Mouse (Mus musculus) forebrain, embryonic 13.5 days (tissue): ENCODE data around the gene Dnajc16. TPM values are rescaled to one million over a fixed set of nuclear protein-coding genes. Genes with fewer than 3 reads are reported as not detected.
"Not testable (repeated sequence)": the region's sequence is repeated elsewhere in the genome, so short reads cannot be mapped to it uniquely, and the experiment has no call there.

Source experiments
- ATAC-seq: fragments of 200-750 bp; cut with Nextera tagmentation; 2 replicates; pipeline ENCODE4 v1.8.0; 2017
- H3K27ac ChIP-seq: fragments of 300-500 bp; sonication (generic); 2 replicates; pipeline ENCODE4 v1.5.1; 2015; ENCODE audit warnings: inconsistent platforms, mild to moderate bottlenecking, moderate library complexity
- H3K27me3 ChIP-seq: fragments of 300-500 bp; sonication (generic); 2 replicates; pipeline ENCODE4 v1.6.1; 2015; ENCODE audit warnings: mild to moderate bottlenecking, inconsistent platforms
- H3K36me3 ChIP-seq: fragments of 300-500 bp; sonication (generic); 2 replicates; pipeline ENCODE4 v1.6.1; 2015; ENCODE audit warnings: mild to moderate bottlenecking, inconsistent platforms; ENCODE audit not compliant: poor library complexity, severe bottlenecking
- H3K4me1 ChIP-seq: fragments of 300-500 bp; sonication (generic); 2 replicates; pipeline ENCODE4 v1.6.1; 2015; ENCODE audit warnings: inconsistent platforms
- H3K4me2 ChIP-seq: fragments of 300-500 bp; sonication (generic); 2 replicates; pipeline ENCODE4 v1.6.1; 2015; ENCODE audit warnings: inconsistent platforms, mild to moderate bottlenecking, moderate library complexity
- H3K4me3 ChIP-seq: fragments of 300-500 bp; sonication (generic); 2 replicates; pipeline ENCODE4 v1.5.1; 2015; ENCODE audit warnings: mild to moderate bottlenecking, inconsistent platforms
- H3K9ac ChIP-seq: fragments of 300-500 bp; sonication (generic); 2 replicates; pipeline ENCODE4 v1.6.1; 2015; ENCODE audit warnings: mild to moderate bottlenecking, inconsistent platforms
- H3K9me3 ChIP-seq: fragments of 300-500 bp; sonication (generic); replicated peaks from 2 replicates; pipeline ENCODE4 v1.6.1; 2016; ENCODE audit warnings: inconsistent platforms
- WGBS: fragments of 180-500 bp; shearing (Covaris S2); methylation state at CpG from one replicate; pipeline ENCODE4 v1.1.7; 2015; 5-methylcytosine and 5-hydroxymethylcytosine counted together
- polyA plus RNA-seq: library from polyadenylated mRNA; unstranded; fragments of >200 nt; fragmentation: Nextera tagmentation; extraction: Ambion mirVana; gene quantifications from 2 replicates; pipeline ENCODE4 v1.2.1, GENCODE M21; 2015

The Dnajc16 gene
- polyA plus RNA-seq, 1 experiment from 2014 or later: 4.7 TPM

DNA sequence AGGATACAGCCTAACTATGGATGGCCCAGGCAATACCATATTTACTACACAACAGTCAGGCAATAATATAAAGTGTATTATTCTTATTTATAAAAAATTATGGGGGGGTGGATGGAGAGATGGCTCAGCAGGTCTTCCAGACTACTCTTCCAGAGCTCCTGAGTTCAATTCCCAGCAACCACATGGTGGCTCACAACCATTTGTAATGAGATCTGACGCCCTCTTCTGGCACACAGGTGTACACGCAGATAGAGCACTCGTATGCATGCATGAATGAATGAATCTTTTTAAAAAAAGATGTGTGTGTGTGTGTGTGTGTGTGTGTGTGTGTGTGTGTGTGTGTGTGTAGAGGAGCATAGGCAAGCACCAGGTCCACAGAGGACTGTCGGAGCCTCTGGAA is 17.7 kb downstream of the Dnajc16 start:
- not testable (repeated sequence) for H3K4me1 ChIP-seq, ATAC-seq

DNA sequence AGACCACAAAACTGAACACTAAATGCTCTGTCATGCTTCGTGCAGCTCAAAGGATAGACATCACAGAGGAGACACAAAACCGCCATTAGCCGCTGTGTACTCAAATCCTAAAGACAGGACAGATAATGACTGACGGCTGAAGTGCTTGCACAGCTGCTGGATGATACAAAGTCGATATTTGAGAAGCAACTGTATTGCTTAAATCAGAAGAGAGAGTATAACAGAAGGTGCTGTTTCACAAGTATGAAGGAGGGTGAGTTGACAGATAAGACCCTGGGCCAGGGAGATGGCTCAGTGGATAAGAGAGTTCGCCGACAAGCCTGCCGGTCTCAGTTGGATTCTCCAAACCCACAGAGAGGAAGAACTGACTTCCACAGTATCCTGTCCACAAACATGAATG is 18.9 kb downstream of the Dnajc16 start:
- WGBS: 94% methylated on average over 8 of the region's 8 CpGs
- H3K9me3 ChIP-seq: no peaks in the 10 kb centered on the region
- no peak overlapping the region for H3K9ac ChIP-seq
- peaks cover 98% of the 10 kb centered on the region for H3K36me3 ChIP-seq
- no peaks in the 10 kb centered on the region for H3K27me3 ChIP-seq
- no peak overlapping the region for H3K4me2 ChIP-seq
- no peak overlapping the region for H3K27ac ChIP-seq
- ATAC-seq: no peak
- peaks cover 12% of the 10 kb centered on the region for H3K4me1 ChIP-seq
- H3K4me3 ChIP-seq: no peak overlapping the region

More for the DNA sequence above, 17.7 kb downstream of the Dnajc16 start:
- WGBS: 91% methylated on average over 4 of the region's 4 CpGs
- not testable (repeated sequence) for H3K4me2 ChIP-seq, H3K27me3 ChIP-seq, H3K27ac ChIP-seq, H3K4me3 ChIP-seq, H3K9ac ChIP-seq, H3K9me3 ChIP-seq
- H3K36me3 ChIP-seq: peaks cover 93% of the 10 kb centered on the region

GRCm38 (mm10) chr4:141769501-141770160 is 21.1 kb downstream of the Dnajc16 start:
- Histone ChIP-seq H3K9me3 (no peaks in the 10 kb centered on the region), H3K27ac (no peak overlapping the region), H3K9ac (no peak overlapping the region), H3K36me3 (peaks cover 95% of the 10 kb centered on the region), H3K4me3 (no peak overlapping the region), H3K27me3 (no peaks in the 10 kb centered on the region), H3K4me2 (no peak overlapping the region), H3K4me1 (peaks cover 22% of the 10 kb centered on the region)
- WGBS: 91% methylated on average over 8 of the region's 8 CpGs
- ATAC-seq: no peak

DNA sequence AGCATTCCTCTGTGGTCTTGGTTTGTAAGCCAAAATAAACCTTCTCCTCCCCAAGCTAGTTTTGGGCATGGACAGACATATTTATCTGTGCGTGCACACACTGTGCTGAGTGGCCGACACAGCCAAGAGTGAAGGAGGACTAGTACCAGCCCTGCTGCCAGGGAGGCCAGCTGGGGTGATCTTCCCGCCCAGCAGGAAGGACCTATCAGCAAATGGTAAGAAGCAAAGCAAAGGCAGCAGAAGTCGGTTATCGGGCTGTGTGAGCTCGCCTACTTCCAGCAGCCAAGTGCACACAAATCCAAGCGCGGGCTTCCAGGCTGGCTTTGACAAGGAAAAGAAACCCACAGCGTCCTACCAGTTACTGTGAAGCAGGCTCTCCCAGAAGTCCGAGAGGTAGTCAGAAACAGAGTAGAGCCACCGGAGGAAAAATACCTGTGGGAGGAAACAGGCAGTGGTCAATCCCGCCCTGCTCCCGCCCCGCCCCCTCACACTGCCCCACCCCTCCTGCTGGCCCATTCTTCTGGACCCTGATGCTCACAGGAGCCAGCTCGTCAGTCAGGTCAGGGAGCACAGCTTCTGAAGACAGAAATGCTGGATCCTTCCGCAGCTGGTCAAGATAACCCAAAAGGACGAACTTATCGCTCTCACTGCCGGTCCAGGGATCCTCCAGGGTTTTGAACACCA is 23.2 kb downstream of the Dnajc16 start:
- ATAC-seq: peak; percentile 33; the same call in 1 of the 2 replicates
- Histone ChIP-seq H3K9me3 (no peaks in the 10 kb centered on the region), H3K4me1 (peaks cover 22% of the 10 kb centered on the region), H3K9ac (no peak overlapping the region), H3K27me3 (no peaks in the 10 kb centered on the region), H3K4me2 (no peak overlapping the region), H3K27ac (peak overlapping the region; percentile 81), H3K4me3 (no peak overlapping the region), H3K36me3 (peaks cover 95% of the 10 kb centered on the region)
- WGBS: 75% methylated on average over 19 of the region's 19 CpGs

DNA sequence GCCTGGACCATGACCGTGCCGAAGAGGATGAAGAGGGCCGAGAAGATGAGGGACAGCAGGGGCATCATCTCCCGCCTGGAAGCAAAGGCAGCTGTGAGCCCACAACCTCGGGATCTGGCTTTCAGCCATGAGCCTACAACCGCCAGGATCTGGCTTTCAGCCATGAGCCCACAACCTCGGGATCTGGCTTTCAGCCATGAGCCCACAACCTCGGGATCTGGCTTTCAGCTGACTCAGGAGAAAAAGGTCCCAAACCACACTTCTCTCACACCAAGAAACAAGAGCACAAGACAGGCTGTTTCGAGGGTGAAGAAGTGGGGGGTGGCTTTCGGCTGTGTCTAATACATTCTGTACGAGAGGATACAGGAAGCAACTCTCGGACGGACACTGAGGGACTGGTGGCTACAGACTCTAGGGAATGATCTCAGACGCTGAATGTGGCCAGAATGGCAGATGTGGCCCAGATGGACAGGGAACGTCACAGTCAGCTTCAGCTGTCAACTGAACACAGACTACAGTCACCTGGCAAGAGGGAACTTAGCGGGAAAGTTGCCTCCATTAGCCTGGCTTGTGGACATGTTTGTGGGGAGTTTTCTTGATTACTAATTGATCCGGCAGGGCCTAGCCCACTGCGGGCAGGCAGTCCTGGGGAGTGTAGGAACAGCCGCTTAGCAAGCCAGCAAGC is 23.9 kb downstream of the Dnajc16 start:
- Histone ChIP-seq H3K9ac (no peak overlapping the region; the same call in 1 of the 2 replicates), H3K36me3 (peaks cover 95% of the 10 kb centered on the region), H3K4me3 (no peak overlapping the region), H3K27ac (peak overlapping the region; percentile 81), H3K27me3 (no peaks in the 10 kb centered on the region), H3K9me3 (no peaks in the 10 kb centered on the region), H3K4me2 (peak overlapping the region; percentile 30), H3K4me1 (peaks cover 22% of the 10 kb centered on the region)
- 55% methylated on average over 19 of the region's 19 CpGs for WGBS
- ATAC-seq: peak; percentile 75

- Histone ChIP-seq H3K27ac (peak overlapping the region; percentile 81), H3K4me1 (peaks cover 22% of the 10 kb centered on the region), H3K27me3 (no peaks in the 10 kb centered on the region), H3K9ac (no peak overlapping the region; the same call in 1 of the 2 replicates), H3K4me3 (no peak overlapping the region), H3K4me2 (peak overlapping the region; percentile 30), H3K9me3 (no peaks in the 10 kb centered on the region), H3K36me3 (peaks cover 95% of the 10 kb centered on the region)
- 69% methylated on average over 8 of the region's 8 CpGs for WGBS
- peak; percentile 43 for ATAC-seq
Measured at GRCm38 (mm10) chr4:141766316-141766667, 24.4 kb downstream of the Dnajc16 start.

DNA sequence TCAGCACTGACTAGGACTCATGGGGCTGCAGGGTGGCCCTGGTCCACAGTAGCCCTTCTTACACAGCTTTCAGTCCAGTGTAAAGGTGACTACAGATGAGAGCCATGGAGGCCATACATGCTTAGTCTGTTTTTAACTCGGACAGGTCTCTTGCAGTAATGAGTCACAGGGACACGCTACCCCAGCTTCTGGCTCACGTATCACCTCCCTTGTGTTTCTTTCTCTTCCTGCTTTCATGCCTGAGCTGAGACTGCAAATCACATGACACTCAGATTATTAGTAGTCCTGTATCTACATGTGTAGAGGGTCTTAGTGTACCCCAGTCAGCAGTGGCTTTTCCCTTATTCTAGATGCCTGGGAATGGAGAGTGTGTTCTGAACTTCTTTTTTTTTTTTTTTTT is 25.7 kb downstream of the Dnajc16 start:
- Histone ChIP-seq H3K27me3 (no peaks in the 10 kb centered on the region), H3K9ac (no peak overlapping the region), H3K27ac (no peak overlapping the region), H3K9me3 (no peaks in the 10 kb centered on the region), H3K4me3 (no peak overlapping the region), H3K36me3 (peaks cover 87% of the 10 kb centered on the region), H3K4me1 (peaks cover 22% of the 10 kb centered on the region), H3K4me2 (no peak overlapping the region)
- WGBS: 94% methylated on average over 3 of the region's 3 CpGs
- ATAC-seq: no peak

DNA sequence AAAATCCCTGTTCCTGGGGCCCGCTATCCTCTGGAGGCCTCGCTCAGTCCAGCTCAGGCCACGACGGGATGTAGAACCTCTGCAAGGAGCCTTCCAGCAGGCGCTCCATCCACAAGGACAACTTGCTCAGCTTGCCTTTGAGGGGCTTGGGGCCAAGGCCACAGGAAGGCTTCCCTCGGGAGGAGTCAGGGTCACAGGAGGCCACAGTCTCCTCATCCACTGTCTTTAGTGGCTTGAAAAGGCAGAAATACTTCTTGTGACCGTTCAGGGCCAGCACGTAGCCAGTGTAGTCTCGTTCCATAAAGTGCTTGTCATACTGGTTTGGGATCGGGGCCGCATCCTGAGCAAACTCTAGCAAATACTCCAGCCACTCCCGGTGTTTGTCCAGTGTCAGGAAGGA is 27.3 kb downstream of the Dnajc16 start:
- Histone ChIP-seq H3K27me3 (no peaks in the 10 kb centered on the region), H3K9me3 (no peaks in the 10 kb centered on the region), H3K4me3 (no peak overlapping the region), H3K36me3 (peaks cover 76% of the 10 kb centered on the region), H3K4me1 (peaks cover 22% of the 10 kb centered on the region), H3K27ac (no peak overlapping the region), H3K4me2 (no peak overlapping the region), H3K9ac (no peak overlapping the region)
- 95% methylated on average over 12 of the region's 12 CpGs for WGBS
- ATAC-seq: no peak

DNA sequence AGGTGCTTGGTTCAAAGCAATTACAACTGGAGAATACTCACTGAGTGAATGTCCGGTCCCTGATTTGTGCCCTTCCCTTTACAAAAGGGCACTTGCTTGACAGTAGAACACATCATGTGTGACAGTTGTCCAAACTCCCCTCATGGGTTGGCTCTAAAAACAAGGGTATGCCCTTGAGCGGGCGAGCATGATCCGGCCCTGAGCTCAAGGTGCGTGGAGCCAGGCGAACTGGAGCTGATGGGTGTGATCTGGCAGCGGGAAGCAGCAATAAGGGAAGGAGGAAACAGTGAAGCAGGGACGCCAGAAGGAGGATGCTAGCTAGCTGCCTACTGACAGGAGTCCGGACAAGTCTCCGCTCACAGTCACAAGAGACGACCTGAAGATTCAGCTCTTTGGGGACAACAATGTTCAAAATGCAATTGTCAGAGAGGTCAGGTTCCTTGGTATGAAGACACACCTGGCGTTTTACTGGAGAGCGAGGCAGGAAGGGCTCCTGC is 28.6 kb downstream of the Dnajc16 start:
- Histone ChIP-seq H3K27ac (no peak overlapping the region), H3K9ac (no peak overlapping the region), H3K4me3 (no peak overlapping the region), H3K27me3 (no peaks in the 10 kb centered on the region), H3K4me1 (peaks cover 14% of the 10 kb centered on the region), H3K36me3 (peaks cover 63% of the 10 kb centered on the region), H3K9me3 (no peaks in the 10 kb centered on the region), H3K4me2 (no peak overlapping the region)
- no peak for ATAC-seq
- 94% methylated on average over 13 of the region's 13 CpGs for WGBS

GRCm38 (mm10) chr4:141760942-141761341 is 29.8 kb downstream of the Dnajc16 start:
- Histone ChIP-seq H3K27ac (no peak overlapping the region), H3K36me3 (peaks cover 51% of the 10 kb centered on the region), H3K9ac (no peak overlapping the region), H3K27me3 (no peaks in the 10 kb centered on the region), H3K9me3 (no peaks in the 10 kb centered on the region), H3K4me2 (no peak overlapping the region), H3K4me3 (no peak overlapping the region), H3K4me1 (peaks cover 2% of the 10 kb centered on the region)
- ATAC-seq: no peak
- 86% methylated on average over 4 of the region's 4 CpGs for WGBS

- no peak overlapping the region for H3K9ac ChIP-seq
- no peak overlapping the region for H3K4me2 ChIP-seq
- H3K9me3 ChIP-seq: no peaks in the 10 kb centered on the region
- peaks cover 36% of the 10 kb centered on the region for H3K36me3 ChIP-seq
- no peak for ATAC-seq
- H3K4me3 ChIP-seq: no peak overlapping the region
- 81% methylated on average over 6 of the region's 6 CpGs for WGBS
- H3K4me1 ChIP-seq: no peaks in the 10 kb centered on the region
- H3K27me3 ChIP-seq: no peaks in the 10 kb centered on the region
- no peak overlapping the region for H3K27ac ChIP-seq
Measured at GRCm38 (mm10) chr4:141758874-141759542, 31.7 kb downstream of the Dnajc16 start.

DNA sequence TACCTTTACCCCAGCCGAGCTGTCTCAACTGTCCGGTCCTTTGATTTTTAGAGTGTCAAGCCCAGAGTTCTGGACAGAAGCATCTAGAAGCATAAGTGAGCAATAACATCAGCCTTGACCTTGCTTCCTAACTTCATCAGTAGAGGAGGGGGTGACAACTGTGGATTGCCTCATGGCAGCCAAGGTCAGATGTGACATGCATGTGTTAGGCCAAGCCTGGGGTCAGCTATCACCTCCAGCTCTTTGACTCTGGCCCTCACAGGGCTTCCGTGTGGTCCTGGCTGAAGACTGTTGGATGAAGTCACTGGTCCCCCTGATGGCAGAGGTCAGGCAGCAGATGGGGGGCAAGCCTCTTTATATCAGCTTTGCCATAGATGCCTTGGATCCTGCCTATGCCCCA is 33.6 kb downstream of the Dnajc16 start:
- H3K36me3 ChIP-seq: peaks cover 17% of the 10 kb centered on the region
- H3K27me3 ChIP-seq: no peaks in the 10 kb centered on the region
- ATAC-seq: no peak
- H3K4me1 ChIP-seq: no peaks in the 10 kb centered on the region
- H3K27ac ChIP-seq: no peak overlapping the region
- no peak overlapping the region for H3K4me2 ChIP-seq
- 98% methylated on average over 3 of the region's 3 CpGs for WGBS
- H3K4me3 ChIP-seq: no peak overlapping the region
- no peaks in the 10 kb centered on the region for H3K9me3 ChIP-seq
- no peak overlapping the region for H3K9ac ChIP-seq
